Mouse (Mus musculus) cortical plate, adult 2 months (tissue): ENCODE results near the gene Kdm4a. TPM values are rescaled to one million over a fixed set of nuclear protein-coding genes. Genes with fewer than 3 reads are reported as not detected.
A peak's percentile ranks its signal among the peaks of the same experiment; 100 is the strongest.

Source experiments
- H3K27ac ChIP-seq: fragments of 200-500 bp; 2 replicates; pipeline ENCODE4 v1.5.1; 2012; ENCODE audit warnings: low read length, control low read depth, inconsistent platforms; ENCODE audit not compliant: insufficient read depth
- H3K4me1 ChIP-seq: fragments of 200-500 bp; 2 replicates; pipeline ENCODE4 v1.6.1; 2011; ENCODE audit warnings: low read length; ENCODE audit not compliant: control insufficient read depth, insufficient read depth
- H3K4me3 ChIP-seq: fragments of 200-500 bp; 2 replicates; pipeline ENCODE4 v1.5.1; 2011; ENCODE audit warnings: mild to moderate bottlenecking, low read length, control low read depth; ENCODE audit not compliant: insufficient read depth
- CTCF ChIP-seq: fragments of 200-500 bp; IDR thresholded peaks from 2 replicates; pipeline ENCODE4 v1.5.1; 2011; ENCODE audit warnings: mild to moderate bottlenecking, control low read depth, low read length; ENCODE audit not compliant: insufficient read depth; ENCODE audit errors: extremely low read depth
- POLR2A ChIP-seq: fragments of 200-500 bp; IDR thresholded peaks from 2 replicates; pipeline ENCODE4 v1.6.1; 2011; ENCODE audit warnings: mild to moderate bottlenecking, low read length, control low read depth; ENCODE audit not compliant: insufficient read depth; ENCODE audit errors: extremely low read depth
- polyA plus RNA-seq: library from polyadenylated mRNA; depleted of rRNA; stranded (reverse); fragments of >200 nt; gene quantifications from 2 replicates; pipeline ENCODE4 v1.2.3, GENCODE M21; 2012

Kdm4a gene
- polyA plus RNA-seq, 1 experiment, result 35.3 TPM

GRCm38 (mm10) chr4:118157666-118158065 is 22.2 kb downstream of the Kdm4a start:
- Histone ChIP-seq H3K27ac (no peak overlapping the region), H3K4me1 (no peaks in the 10 kb centered on the region), H3K4me3 (no peak overlapping the region)
- TF ChIP-seq POLR2A (no peak), CTCF (no peak)

- TF ChIP-seq CTCF, result no peak
- TF ChIP-seq POLR2A, result no peak
- H3K27ac ChIP-seq, result no peak overlapping the region
- no peaks in the 10 kb centered on the region for H3K4me1 ChIP-seq
- no peak overlapping the region for H3K4me3 ChIP-seq
Observed at GRCm38 (mm10) chr4:118156559-118156958, 23.3 kb downstream of the Kdm4a start.

- TF ChIP-seq CTCF, result no peak
- TF ChIP-seq POLR2A, result no peak
- H3K27ac ChIP-seq, result no peak overlapping the region
- H3K4me1 ChIP-seq, result peaks cover 2% of the 10 kb centered on the region; the same call in 1 of the 2 replicates
- H3K4me3 ChIP-seq, result no peak overlapping the region
Observed at GRCm38 (mm10) chr4:118154889-118155288, 25.0 kb downstream of the Kdm4a start.

- Histone ChIP-seq H3K4me3 (no peak overlapping the region), H3K4me1 (peaks cover 2% of the 10 kb centered on the region; the same call in 1 of the 2 replicates), H3K27ac (no peak overlapping the region)
- TF ChIP-seq POLR2A (no peak), CTCF (no peak)
Observed at GRCm38 (mm10) chr4:118152020-118152785, 27.6 kb downstream of the Kdm4a start.

- no peak overlapping the region for H3K27ac ChIP-seq
- TF ChIP-seq POLR2A, result no peak
- TF ChIP-seq CTCF, result no peak
- H3K4me1 ChIP-seq, result peaks cover 2% of the 10 kb centered on the region; the same call in 1 of the 2 replicates
- no peak overlapping the region for H3K4me3 ChIP-seq
Observed at GRCm38 (mm10) chr4:118150804-118151203, 29.0 kb downstream of the Kdm4a start.

GRCm38 (mm10) chr4:118149956-118150680 is 29.7 kb downstream of the Kdm4a start:
- TF ChIP-seq POLR2A (no peak), CTCF (no peak)
- no peak overlapping the region for H3K4me3 ChIP-seq
- peaks cover 2% of the 10 kb centered on the region; the same call in 1 of the 2 replicates for H3K4me1 ChIP-seq
- H3K27ac ChIP-seq, result no peak overlapping the region

GRCm38 (mm10) chr4:118149055-118149576 is 30.7 kb downstream of the Kdm4a start:
- Histone ChIP-seq H3K27ac (peak overlapping the region; percentile 82), H3K4me1 (peaks cover 2% of the 10 kb centered on the region; the same call in 1 of the 2 replicates), H3K4me3 (no peak overlapping the region)
- TF ChIP-seq POLR2A (no peak), CTCF (no peak)

GRCm38 (mm10) chr4:118148317-118148687 is 31.5 kb downstream of the Kdm4a start:
- Histone ChIP-seq H3K27ac (peak overlapping the region; percentile 82), H3K4me1 (peaks cover 2% of the 10 kb centered on the region; the same call in 1 of the 2 replicates), H3K4me3 (no peak overlapping the region)
- TF ChIP-seq POLR2A (no peak), CTCF (no peak)

GRCm38 (mm10) chr4:118147547-118148316 is 32.1 kb downstream of the Kdm4a start:
- H3K4me1 ChIP-seq, result peaks cover 2% of the 10 kb centered on the region; the same call in 1 of the 2 replicates
- peak overlapping the region; percentile 82 for H3K27ac ChIP-seq
- no peak for TF ChIP-seq CTCF
- no peak for TF ChIP-seq POLR2A
- H3K4me3 ChIP-seq, result no peak overlapping the region
